Mouse (Mus musculus): Measurements from ENCODE around the gene Ppm1j.
"Not testable (repeated sequence)": the region's sequence is repeated elsewhere in the genome, so short reads cannot be mapped to it uniquely, and the experiment has no call there.

Gene Ppm1j

GRCm38 (mm10) chr3:104780561-104781420 lies at the start of gene Ppm1j:
Gene Ppm1j, plus strand, starts transcription at chr3:104781056.
- DNase-seq (ENCODE audit: low read depth in 1 of 2, low spot score in 2 of 2) = no peak

- no peak for DNase-seq (ENCODE audit: low read depth in 1 of 2, low spot score in 2 of 2)
Measured at GRCm38 (mm10) chr3:104732907-104733306, 47.9 kb upstream of the Ppm1j start.

DNA sequence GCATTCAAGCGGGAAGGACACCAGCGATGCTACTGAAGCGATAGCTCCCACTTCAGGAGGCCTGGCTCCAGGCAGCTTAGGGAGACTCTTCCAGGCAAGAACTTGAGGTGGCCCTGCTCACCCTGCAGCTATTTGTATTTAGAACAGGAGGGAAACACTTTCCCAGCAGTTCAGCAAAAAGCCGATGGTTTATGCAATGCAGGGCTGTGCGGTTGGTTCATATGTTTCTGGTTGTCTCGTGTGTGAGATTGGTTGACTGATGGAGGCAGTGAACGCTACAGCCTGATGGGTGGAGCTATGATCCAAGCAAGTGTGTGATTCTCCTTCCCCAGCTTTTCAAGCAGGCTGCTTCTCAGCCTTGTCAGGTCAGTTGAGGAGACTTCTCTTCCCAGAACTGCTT lies 46.2 kb upstream of the Ppm1j start:
- DNase-seq (ENCODE audit: low read depth in 1 of 2, low spot score in 2 of 2) = no peak

DNA sequence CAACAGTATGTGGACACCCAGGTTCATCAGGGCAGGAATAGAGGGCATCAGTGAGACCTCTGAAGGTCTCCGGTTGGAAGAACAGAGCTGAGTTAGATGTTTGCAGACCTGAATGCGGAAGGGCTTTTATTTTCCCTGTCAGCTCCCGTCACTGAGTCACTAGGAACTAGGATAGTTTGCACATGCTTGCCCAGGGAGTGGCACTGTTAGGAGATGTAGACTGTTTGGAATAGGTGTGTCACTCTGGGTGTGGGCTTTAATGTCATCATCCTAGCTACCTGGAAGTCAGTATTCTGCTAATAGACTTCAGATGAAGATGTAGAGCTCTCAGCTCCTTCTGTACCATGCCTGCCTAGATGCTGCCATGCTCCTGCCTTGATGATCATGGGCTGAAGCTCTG lies 38.9 kb upstream of the Ppm1j start:
- DNase-seq (ENCODE audit: low read depth in 1 of 2, low spot score in 2 of 2) = no peak

DNA sequence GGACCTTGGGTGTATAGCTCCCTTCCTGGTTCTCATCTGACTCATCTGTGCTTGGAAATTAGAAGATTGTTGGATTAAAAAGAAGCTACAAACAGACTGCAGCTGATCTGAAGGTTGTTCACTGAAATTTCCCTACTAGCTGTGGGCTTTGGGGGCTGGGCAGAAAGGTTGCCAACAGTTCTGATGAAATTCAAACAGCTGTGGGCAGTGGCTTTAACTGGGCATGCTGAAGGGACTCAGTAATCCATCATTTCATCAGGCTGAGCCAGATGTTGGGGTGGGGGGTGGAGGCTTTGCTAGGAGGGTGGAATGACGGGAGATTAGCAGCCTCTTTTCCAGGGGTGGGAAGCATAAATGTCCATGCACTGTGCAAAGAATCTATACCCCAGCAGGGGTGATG lies 37.7 kb upstream of the Ppm1j start:
- DNase-seq (ENCODE audit: low read depth in 1 of 2, low spot score in 2 of 2) = no peak

- no peak for DNase-seq (ENCODE audit: low read depth in 1 of 2, low spot score in 2 of 2)
Measured at GRCm38 (mm10) chr3:104743864-104744263, 37.0 kb upstream of the Ppm1j start.

DNA sequence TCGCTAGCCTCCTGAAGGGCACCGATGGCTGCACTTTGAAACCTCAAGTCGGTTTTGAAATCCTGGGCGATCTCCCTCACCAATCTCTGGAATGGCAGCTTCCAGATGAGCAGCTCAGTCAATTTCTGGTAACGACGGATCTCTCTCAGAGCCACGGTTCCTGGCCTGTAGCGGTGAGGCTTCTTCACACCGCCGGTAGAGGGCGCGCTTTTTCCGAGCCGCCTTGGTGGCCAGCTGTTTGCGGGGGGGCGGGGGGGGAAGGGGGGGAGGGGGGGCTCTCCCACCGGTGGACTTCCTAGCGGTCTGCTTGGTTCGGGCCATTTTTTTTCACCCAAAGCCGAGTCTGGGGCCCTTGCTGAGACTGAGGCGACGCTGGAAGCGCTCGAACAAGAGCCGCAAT lies 28.0 kb upstream of the Ppm1j start:
- DNase-seq (ENCODE audit: low read depth in 1 of 2, low spot score in 2 of 2) = not testable (repeated sequence)

- no peak for DNase-seq (ENCODE audit: low read depth in 1 of 2, low spot score in 2 of 2)
Measured at GRCm38 (mm10) chr3:104758406-104758805, 22.4 kb upstream of the Ppm1j start.

DNA sequence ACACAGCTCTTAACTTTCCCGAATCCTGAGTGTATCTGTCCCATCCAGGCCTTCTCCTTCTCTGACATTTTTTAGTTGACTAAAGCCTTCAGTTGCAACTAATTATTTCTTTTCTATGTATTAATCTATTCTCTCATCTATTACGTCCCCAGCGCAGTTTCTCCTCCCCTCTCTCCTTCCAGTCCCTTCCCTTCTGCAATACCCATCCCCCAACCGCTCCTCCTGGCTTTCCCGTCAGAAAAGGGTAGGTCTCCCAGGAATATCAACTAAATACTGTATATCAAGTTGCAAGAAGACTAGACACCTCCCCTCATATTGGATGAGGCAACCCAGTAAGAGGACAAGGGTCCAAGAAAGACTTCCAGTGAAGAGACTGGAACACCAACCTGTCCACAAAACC lies 22.0 kb upstream of the Ppm1j start:
- DNase-seq (ENCODE audit: low read depth in 1 of 2, low spot score in 2 of 2) = no peak

DNA sequence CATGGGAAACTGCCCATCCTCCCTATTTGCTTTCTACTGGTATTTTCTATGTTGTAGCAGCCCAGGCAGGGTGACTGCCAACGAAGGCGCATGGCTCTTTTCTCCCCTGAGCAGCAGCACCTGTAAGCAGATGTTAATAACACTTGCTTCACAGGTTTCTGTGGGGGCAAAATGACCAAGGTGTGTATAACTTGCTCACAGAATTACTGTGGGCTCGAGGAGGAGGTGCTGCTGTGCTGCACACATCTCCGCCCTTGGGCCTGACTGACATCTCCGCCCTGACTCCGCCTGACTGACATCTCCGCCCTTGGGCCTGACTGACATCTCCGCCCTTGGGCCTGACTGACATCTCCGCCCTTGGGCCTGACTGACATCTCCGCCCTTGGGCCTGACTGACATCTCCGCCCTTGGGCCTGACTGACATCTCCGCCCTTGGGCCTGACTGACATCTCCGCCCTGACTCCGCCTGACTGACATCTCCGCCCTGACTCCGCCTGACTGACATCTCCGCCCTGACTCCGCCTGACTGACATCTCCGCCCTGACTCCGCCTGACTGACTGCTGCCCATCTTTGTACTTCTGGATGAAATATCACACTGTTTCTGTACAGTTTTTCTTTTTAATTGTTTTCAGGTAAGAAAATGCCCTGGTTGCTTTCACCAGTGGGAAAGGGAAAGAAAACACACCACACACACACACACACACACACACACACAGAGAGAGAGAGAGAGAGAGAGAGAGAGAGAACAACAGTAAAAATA lies 18.6 kb upstream of the Ppm1j start:
- DNase-seq (ENCODE audit: low read depth in 1 of 2, low spot score in 2 of 2) = not testable (repeated sequence)

DNA sequence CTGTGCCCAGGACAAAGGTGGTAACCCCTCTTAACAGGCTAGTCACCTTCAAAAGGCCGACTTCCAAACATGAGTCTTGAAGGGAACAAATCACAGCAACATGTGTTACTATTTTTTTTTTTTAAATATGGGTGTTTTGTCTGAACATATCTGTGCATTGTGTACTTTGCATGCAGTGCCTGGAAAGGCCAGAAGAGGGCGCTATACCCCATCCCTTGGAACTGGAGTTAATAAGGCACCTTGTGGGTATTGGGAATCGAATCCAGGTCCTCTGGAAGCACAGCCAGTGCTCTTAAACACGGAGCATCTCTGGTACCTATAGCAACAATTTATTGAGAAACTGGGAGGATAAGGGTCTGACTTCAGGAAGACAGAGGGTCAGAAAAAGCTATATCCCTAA lies 15.8 kb upstream of the Ppm1j start:
- DNase-seq (ENCODE audit: low read depth in 1 of 2, low spot score in 2 of 2) = no peak

- DNase-seq (ENCODE audit: low read depth in 1 of 2, low spot score in 2 of 2) = no peak
Measured at GRCm38 (mm10) chr3:104767141-104767540, 13.7 kb upstream of the Ppm1j start.

DNA sequence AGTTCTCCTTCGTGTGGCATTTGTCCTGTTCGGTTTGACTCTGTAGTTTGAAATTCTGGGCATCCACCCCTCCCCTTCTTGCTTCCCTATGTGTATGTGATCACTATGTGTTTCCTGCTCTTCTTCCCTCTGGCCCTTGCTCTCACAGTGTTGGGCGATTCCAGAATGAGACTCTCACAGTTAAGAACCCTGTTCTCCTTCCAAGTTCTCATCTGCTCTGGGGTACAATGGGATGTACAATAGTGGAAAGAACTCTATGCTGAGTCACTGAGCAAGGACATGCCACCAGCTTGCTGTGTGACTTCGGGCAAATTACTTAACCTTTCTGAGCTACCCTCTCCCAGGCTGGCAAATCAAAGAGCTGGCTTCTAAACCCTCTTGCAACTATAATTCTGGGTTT lies 13.1 kb upstream of the Ppm1j start:
- no peak for DNase-seq (ENCODE audit: low read depth in 1 of 2, low spot score in 2 of 2)

- DNase-seq (ENCODE audit: low read depth in 1 of 2, low spot score in 2 of 2) = no peak
Measured at GRCm38 (mm10) chr3:104769135-104769534, 11.7 kb upstream of the Ppm1j start.

DNA sequence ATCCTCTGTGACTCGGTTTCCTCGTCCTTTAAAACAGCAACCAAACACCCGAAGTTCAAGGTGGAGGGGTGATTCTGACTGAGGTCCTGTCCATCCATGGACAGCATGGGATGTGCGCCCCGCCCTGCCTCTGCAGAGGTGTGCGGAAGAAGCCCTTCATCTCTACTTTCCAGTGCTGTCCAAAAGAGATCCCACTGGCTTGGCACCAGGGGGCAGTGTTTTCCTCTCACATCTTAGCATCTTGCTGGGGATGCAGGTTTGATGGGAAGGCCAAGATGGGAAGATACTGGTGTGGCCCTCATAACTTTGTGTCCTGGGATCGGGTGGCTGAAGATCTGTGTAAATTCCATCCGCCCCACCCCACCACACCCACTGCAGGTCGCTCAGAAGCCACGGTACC lies 10.8 kb upstream of the Ppm1j start:
- no peak for DNase-seq (ENCODE audit: low read depth in 1 of 2, low spot score in 2 of 2)

DNA sequence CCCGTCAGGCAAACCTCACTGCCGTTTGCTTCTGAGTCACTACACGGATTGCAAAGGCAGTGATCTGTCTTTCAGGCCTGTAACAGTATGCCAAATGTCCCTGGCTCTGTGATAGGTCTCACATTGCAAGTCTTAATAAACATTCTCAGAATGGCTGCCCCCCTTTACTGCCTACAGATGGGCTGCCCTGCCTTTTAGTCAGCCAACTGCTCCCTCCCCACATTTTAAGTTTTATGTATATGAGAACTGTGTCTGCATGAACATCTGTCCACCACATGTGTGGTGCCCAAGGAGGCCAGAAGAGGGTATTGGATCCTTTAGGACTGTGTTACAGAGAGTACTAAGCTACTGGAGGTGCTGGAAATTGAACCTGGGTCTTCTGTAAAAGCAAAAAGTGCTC lies 9.9 kb upstream of the Ppm1j start:
- no peak for DNase-seq (ENCODE audit: low read depth in 1 of 2, low spot score in 2 of 2)

DNA sequence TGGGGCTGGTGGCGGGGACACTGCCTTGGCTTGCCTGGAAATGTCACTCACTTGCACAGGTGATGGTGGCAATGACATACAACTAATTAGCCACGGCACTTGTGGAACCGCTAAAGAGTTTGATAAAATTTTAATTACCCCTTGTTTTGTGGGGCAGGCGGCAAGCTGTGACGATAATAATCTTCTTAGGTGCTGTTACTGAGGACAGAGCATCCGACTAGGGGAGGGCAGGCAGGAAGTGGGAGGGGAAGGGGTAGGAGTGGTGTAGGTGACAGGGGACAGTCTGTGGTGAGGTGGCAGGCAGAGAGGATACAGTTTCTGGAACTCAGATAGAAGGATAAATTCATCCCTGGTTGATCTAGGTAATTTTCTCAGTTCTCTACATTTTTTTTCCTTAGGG lies 9.4 kb upstream of the Ppm1j start:
- no peak for DNase-seq (ENCODE audit: low read depth in 1 of 2, low spot score in 2 of 2)

DNA sequence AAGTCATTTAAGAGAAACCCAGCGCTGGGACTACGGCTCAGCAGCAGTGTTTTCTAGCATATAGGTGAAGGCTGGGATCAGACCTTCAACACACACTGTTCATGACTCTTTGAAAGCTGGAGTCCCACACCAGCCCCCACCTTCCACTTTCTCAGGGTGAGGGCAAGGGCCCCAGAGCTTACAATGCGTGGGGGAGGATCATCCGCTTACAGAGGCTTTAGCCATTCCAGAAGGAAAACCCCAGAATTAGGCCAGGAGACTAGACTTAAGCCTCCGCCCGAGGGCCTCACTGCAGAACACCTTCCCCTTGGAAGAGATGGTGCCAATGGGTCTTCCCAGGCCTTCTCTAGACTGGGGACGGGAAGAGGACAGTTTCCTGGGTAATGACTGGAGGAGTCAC lies 7.6 kb upstream of the Ppm1j start:
- no peak for DNase-seq (ENCODE audit: low read depth in 1 of 2, low spot score in 2 of 2)

- DNase-seq (ENCODE audit: low read depth in 1 of 2, low spot score in 2 of 2) = no peak
Measured at GRCm38 (mm10) chr3:104777342-104777741, 3.5 kb upstream of the Ppm1j start.

GRCm38 (mm10) chr3:104779949-104780348 lies 907 bp upstream of the Ppm1j start:
- DNase-seq (ENCODE audit: low read depth in 1 of 2, low spot score in 2 of 2) = no peak

GRCm38 (mm10) chr3:104781471-104781903 lies 631 bp downstream of the Ppm1j start, which contains the start of gene Fam19a3:
Gene Fam19a3, minus strand, starts transcription at chr3:104781840.
- no peak for DNase-seq (ENCODE audit: low read depth in 1 of 2, low spot score in 2 of 2)

DNA sequence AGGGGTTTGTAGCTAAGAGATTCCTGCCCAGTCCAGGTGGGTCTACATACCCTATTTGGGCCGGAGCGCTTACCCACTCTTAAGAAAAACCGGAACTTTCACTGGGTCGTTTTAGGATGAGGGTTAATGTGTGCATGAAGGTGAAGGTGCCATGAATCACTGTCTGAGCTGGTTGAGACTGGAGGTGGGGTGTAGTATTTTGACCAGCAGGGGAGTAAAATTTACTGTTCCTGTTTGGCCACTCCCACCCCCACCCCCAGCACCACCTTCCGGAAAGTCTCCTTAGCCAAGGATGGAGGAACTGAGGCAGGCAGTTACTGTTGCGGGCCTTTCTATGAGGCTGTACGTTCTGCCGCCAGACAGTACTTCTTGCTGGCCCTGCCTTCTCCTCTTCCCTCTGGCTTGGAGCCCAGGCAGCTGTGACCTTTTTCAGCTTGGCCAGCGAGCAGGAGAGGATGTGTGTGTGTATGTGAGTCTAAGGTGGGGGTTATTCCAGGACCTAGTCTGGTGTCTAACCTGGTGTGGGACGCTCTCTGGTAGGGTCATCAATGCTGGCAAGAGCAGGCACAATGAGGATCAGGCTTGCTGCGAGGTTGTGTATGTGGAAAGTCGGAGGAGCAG lies 1.3 kb downstream of the Ppm1j start:
- DNase-seq (ENCODE audit: low read depth in 1 of 2, low spot score in 2 of 2) = no peak
